Comparison of ENCODE assay signal across 23 mouse cellular contexts in genomic region chr17:14314308-14314707, GRCm38 (mm10). TPM values are rescaled to one million over a fixed set of nuclear protein-coding genes. Genes with fewer than 3 reads are reported as not detected.
DNase-seq lines count a peak whose midpoint lies in the region; ATAC-seq and TF ChIP-seq lines count a peak whose summit lies in the region.
"Had no signal": no experiment of that assay in that cellular context is flagged by ENCODE, and none has a peak within 500 bp of the region (broad histone marks: within the 10 kb centered on the region; RNA-seq: fewer than 3 reads in every experiment).

No protein-coding gene starts in this region.

- intact Hi-C loops in left cerebral cortex, postnatal 4 days (cut with DNase I): no loop called here

- no peaks in the 10 kb centered on the region for H3K36me3 ChIP-seq in kidney, postnatal 0 days (ENCODE audit: insufficient read depth, low read length)
- H3K36me3 ChIP-seq in C2C12 (ENCODE audit: control insufficient read depth, insufficient read depth): no peaks in the 10 kb centered on the region
- H3K36me3 ChIP-seq in myocyte (ENCODE audit: control insufficient read depth, insufficient read depth): no peaks in the 10 kb centered on the region
- no peaks in the 10 kb centered on the region for H3K36me3 ChIP-seq in heart, embryonic 12.5 days
- H3K36me3 ChIP-seq: embryonic facial prominence, embryonic 10.5 days; embryonic facial prominence, embryonic 12.5 days; forebrain, embryonic 15.5 days had no signal

- no peaks in the 10 kb centered on the region for H3K79me3 ChIP-seq in C2C12 (ENCODE audit: low read depth)

- H3ac ChIP-seq in C2C12 (ENCODE audit: control insufficient read depth, insufficient read length, low read depth) (no peak overlapping the region), myocyte (ENCODE audit: control insufficient read depth, insufficient read length) (no peak overlapping the region)

- no peak overlapping the region for H3K9ac ChIP-seq in kidney, postnatal 0 days (ENCODE audit: low read depth, low read length)
- H3K9ac ChIP-seq in heart, embryonic 12.5 days: no peak overlapping the region
- H3K9ac ChIP-seq: embryonic facial prominence, embryonic 12.5 days; forebrain, embryonic 13.5 days; forebrain, embryonic 15.5 days; forebrain, postnatal 0 days had no signal

- H3K9me3 ChIP-seq in kidney, postnatal 0 days (replicated peaks; ENCODE audit: low read length): no peaks in the 10 kb centered on the region
- H3K9me3 ChIP-seq in heart, embryonic 12.5 days (replicated peaks): no peaks in the 10 kb centered on the region
- H3K9me3 ChIP-seq: embryonic facial prominence, embryonic 10.5 days; embryonic facial prominence, embryonic 12.5 days; forebrain, embryonic 13.5 days; forebrain, embryonic 15.5 days had no signal

- no peak overlapping the region for H3K4me2 ChIP-seq in kidney, postnatal 0 days (ENCODE audit: low read length)
- peak overlapping the region; percentile 20 for H3K4me2 ChIP-seq in myocyte (ENCODE audit: low read depth)
- H3K4me2 ChIP-seq in heart, embryonic 12.5 days: no peak overlapping the region
- H3K4me2 ChIP-seq: embryonic facial prominence, embryonic 12.5 days; forebrain, embryonic 13.5 days; forebrain, embryonic 15.5 days had no signal

- H3K79me2 ChIP-seq in C2C12 (ENCODE audit: control insufficient read depth, insufficient read depth) (no peaks in the 10 kb centered on the region), myocyte (ENCODE audit: control insufficient read depth, insufficient read depth) (no peaks in the 10 kb centered on the region)

- H3K27me3 ChIP-seq in kidney, postnatal 0 days (ENCODE audit: insufficient read depth, low read length): no peaks in the 10 kb centered on the region
- H3K27me3 ChIP-seq in C2C12 (ENCODE audit: control insufficient read depth, insufficient read depth, insufficient read length) (no peaks in the 10 kb centered on the region), myocyte (ENCODE audit: control insufficient read depth, insufficient read depth, insufficient read length) (no peaks in the 10 kb centered on the region)
- peaks cover 51% of the 10 kb centered on the region for H3K27me3 ChIP-seq in heart, embryonic 12.5 days (replicated peaks)
- H3K27me3 ChIP-seq: embryonic facial prominence, embryonic 12.5 days; forebrain, embryonic 13.5 days; forebrain, embryonic 15.5 days had no signal

- peak; percentile 12 for DNase-seq in kidney, postnatal 0 days (ENCODE audit: low spot score)
- no peak for DNase-seq in kidney, postnatal 36 days
- peak; percentile 66 for DNase-seq in NIH3T3 (ENCODE audit: low read depth)
- no peak for DNase-seq in left cerebral cortex, postnatal 4 days
- DNase-seq in cerebellum, adult 18-20 months: no peak
- DNase-seq: adrenal gland, adult 2 months; adrenal gland, postnatal 10 days; adrenal gland, postnatal 25 days; B cell, adult 2 months; cerebellum, adult 11 months; cerebellum, adult 2 months; cerebellum, adult 9-10 months; cerebellum, postnatal 10 days; cerebellum, postnatal 25 days; forebrain, postnatal 0 days had no signal

- H3K4me3 ChIP-seq in kidney, postnatal 0 days (replicated peaks; ENCODE audit: low read depth, low read length): no peak overlapping the region
- H3K4me3 ChIP-seq in C2C12 (ENCODE audit: insufficient read depth, poor library complexity, severe bottlenecking) (no peak overlapping the region), myocyte (no peak overlapping the region)
- H3K4me3 ChIP-seq in heart, embryonic 12.5 days: no peak overlapping the region
- H3K4me3 ChIP-seq: embryonic facial prominence, embryonic 10.5 days; embryonic facial prominence, embryonic 12.5 days; forebrain, embryonic 13.5 days; forebrain, embryonic 15.5 days had no signal

- no peak for TF ChIP-seq POLR2A in myocyte (IDR thresholded peaks at IDR 0.05; ENCODE audit: insufficient read length, low read depth)

- H3K27ac ChIP-seq in kidney, postnatal 0 days: no peak overlapping the region
- no peak overlapping the region for H3K27ac ChIP-seq in heart, embryonic 12.5 days (ENCODE audit: poor library complexity, severe bottlenecking)
- H3K27ac ChIP-seq: embryonic facial prominence, embryonic 10.5 days; embryonic facial prominence, embryonic 12.5 days; forebrain, embryonic 13.5 days; forebrain, embryonic 15.5 days had no signal

- TF ChIP-seq CTCF in kidney, postnatal 0 days (IDR thresholded peaks at IDR 0.05; ENCODE audit: low read depth): no peak
- no peak for TF ChIP-seq CTCF in C2C12 (IDR thresholded peaks at IDR 0.05; ENCODE audit: control insufficient read depth, insufficient read depth, insufficient read length)

- no peak for ATAC-seq in kidney, postnatal 0 days (replicated peaks; ENCODE audit: low FRiP score, low read depth)
- no peak for ATAC-seq in heart, embryonic 12.5 days (ENCODE audit: insufficient number of reproducible peaks, low FRiP score)
- ATAC-seq: forebrain, embryonic 13.5 days; forebrain, embryonic 15.5 days; forebrain, postnatal 0 days had no signal

- H3K4me1 ChIP-seq in kidney, postnatal 0 days (replicated peaks; ENCODE audit: insufficient read depth, low read length): no peaks in the 10 kb centered on the region
- H3K4me1 ChIP-seq in heart, embryonic 12.5 days (replicated peaks): peaks cover 11% of the 10 kb centered on the region; the same call in 1 of the 2 replicates
- H3K4me1 ChIP-seq: forebrain, embryonic 13.5 days; forebrain, embryonic 15.5 days had no signal

- WGBS in kidney, postnatal 0 days: 77% methylated on average over 1 of the region's 1 CpGs
- 79% methylated on average over 1 of the region's 1 CpGs for WGBS in heart, embryonic 12.5 days

TF ChIP-seq in C2C12, 6 proteins besides CTCF, POLR2A, EP300 and RAD21:
- TF ChIP-seq USF1 (IDR thresholded peaks at IDR 0.05; ENCODE audit: low read depth) (no peak), MAX (IDR thresholded peaks at IDR 0.05) (peak; percentile 31), FOSL1 (IDR thresholded peaks at IDR 0.05; ENCODE audit: insufficient read depth, low read length, poor library complexity, severe bottlenecking) (peak; percentile 38)
TF ChIP-seq in C2C12: peak in this region for 2.

TF ChIP-seq in myocyte, 11 proteins besides CTCF, POLR2A, EP300 and RAD21:
- TF ChIP-seq MAX (IDR thresholded peaks at IDR 0.05; ENCODE audit: low read depth) (no peak), CEBPB (IDR thresholded peaks at IDR 0.05; ENCODE audit: insufficient read depth, poor library complexity, severe bottlenecking) (0 out of 2 replicates have a peak, but pooled peaks have one; percentile 2), MYOD1 (IDR thresholded peaks at IDR 0.05; ENCODE audit: control insufficient read depth in 1 of 3, insufficient read length in 2 of 3, low read depth in 2 of 3) (no peak), SRF (IDR thresholded peaks at IDR 0.05; ENCODE audit: control insufficient read depth, insufficient read length, low read depth) (no peak), MYOG (IDR thresholded peaks at IDR 0.05; ENCODE audit: control insufficient read depth in 1 of 3, insufficient read depth in 1 of 3, insufficient read length in 2 of 3, low read depth in 2 of 3) (no peak), E2F4 (IDR thresholded peaks at IDR 0.05; ENCODE audit: insufficient read depth) (no peak)

RNA-seq across cellular contexts. Expression of gene Smoc2, which starts 35.0 kb away (rescaled TPM):
- polyA plus RNA-seq in kidney, postnatal 0 days (2015; fragmentation: Nextera tagmentation; extraction: Ambion mirVana): 57.5 and 66.1 TPM in 2 replicates
- polyA plus RNA-seq in C2C12 (2012; fragmentation: generic; extraction: Trizol): 69.7 TPM
- polyA plus RNA-seq in myocyte (2012; fragmentation: generic; extraction: Trizol): 12.6 TPM
- polyA plus RNA-seq in heart, embryonic 12.5 days (2016; fragmentation: Nextera tagmentation; extraction: Ambion mirVana): 30.7 and 31.4 TPM in 2 replicates
- 1 to 10 TPM; 3.6 to 4.1 TPM for total RNA-seq in left cerebral cortex, postnatal 4 days (2021)
- total RNA-seq: MEL had no signal

Comparison
In these comparisons a context has a peak if more than half of its experiments do, and no peak if none do; other contexts are left out.
1. DNase-seq: peak in kidney, postnatal 0 days (single experiment) and NIH3T3 (single experiment); none in kidney, postnatal 36 days (0 of 2), left cerebral cortex, postnatal 4 days (single experiment) and cerebellum, adult 18-20 months (0 of 2).